Mouse (Mus musculus) midbrain, embryonic 15.5 days (tissue): ENCODE results near the gene Gm10961. TPM values are rescaled to one million over a fixed set of nuclear protein-coding genes. Genes with fewer than 3 reads are reported as not detected.

ENCODE experiments used
- ATAC-seq: fragments of 200-750 bp; cut with Nextera tagmentation; replicated peaks from 2 replicates; pipeline ENCODE4 v1.8.0; 2017; ENCODE audit warnings: moderate TSS enrichment
- H3K27ac ChIP-seq: fragments of 300-500 bp; sonication (generic); 2 replicates; pipeline ENCODE4 v1.5.1; 2015; ENCODE audit warnings: mild to moderate bottlenecking, inconsistent platforms
- H3K27me3 ChIP-seq: fragments of 300-500 bp; sonication (generic); replicated peaks from 2 replicates; pipeline ENCODE4 v1.6.1; 2015; ENCODE audit warnings: inconsistent platforms
- H3K36me3 ChIP-seq: fragments of 300-500 bp; sonication (generic); replicated peaks from 2 replicates; pipeline ENCODE4 v1.6.1; 2015; ENCODE audit warnings: inconsistent platforms
- H3K4me1 ChIP-seq: fragments of 300-500 bp; sonication (generic); 2 replicates; pipeline ENCODE4 v1.6.1; 2015; ENCODE audit warnings: inconsistent platforms
- H3K4me2 ChIP-seq: fragments of 300-500 bp; sonication (generic); 2 replicates; pipeline ENCODE4 v1.6.1; 2015; ENCODE audit warnings: inconsistent platforms, mild to moderate bottlenecking, moderate library complexity
- H3K4me3 ChIP-seq: fragments of 300-500 bp; sonication (generic); 2 replicates; pipeline ENCODE4 v1.5.1; 2015; ENCODE audit warnings: mild to moderate bottlenecking, inconsistent platforms
- H3K9ac ChIP-seq: fragments of 300-500 bp; sonication (generic); 2 replicates; pipeline ENCODE4 v1.6.1; 2015; ENCODE audit warnings: mild to moderate bottlenecking, inconsistent platforms
- H3K9me3 ChIP-seq: fragments of 300-500 bp; sonication (generic); 2 replicates; pipeline ENCODE4 v1.6.1; 2016; ENCODE audit warnings: inconsistent platforms
- WGBS: fragments of 180-500 bp; shearing (Covaris S2); methylation state at CpG from one replicate; pipeline ENCODE4 v1.1.7; 2015; ENCODE audit warnings: mixed read lengths; 5-methylcytosine and 5-hydroxymethylcytosine counted together
- polyA plus RNA-seq: library from polyadenylated mRNA; unstranded; fragments of >200 nt; fragmentation: Nextera tagmentation; extraction: Ambion mirVana; gene quantifications from 2 replicates; pipeline ENCODE4 v1.2.1, GENCODE M21; 2015

Gm10961 gene
- polyA plus RNA-seq, 1 experiment from 2014 or later, result not detected

GRCm38 (mm10) chr3:107596559-107596958 lies 34.6 kb upstream of the Gm10961 start:
- WGBS, result under 1% methylated on average over 26 of the region's 26 CpGs
- no peak overlapping the region for H3K27ac ChIP-seq

GRCm38 (mm10) chr3:107597134-107597533 lies 34.0 kb upstream of the Gm10961 start:
- H3K4me2 ChIP-seq, result no peak overlapping the region
- no peak overlapping the region for H3K27ac ChIP-seq
- no peak for ATAC-seq
- H3K27me3 ChIP-seq, result peaks cover 70% of the 10 kb centered on the region
- 5% methylated on average over 19 of the region's 24 CpGs for WGBS
- H3K9me3 ChIP-seq, result no peaks in the 10 kb centered on the region
- H3K4me3 ChIP-seq, result no peak overlapping the region
- no peaks in the 10 kb centered on the region for H3K36me3 ChIP-seq
- peaks cover 19% of the 10 kb centered on the region for H3K4me1 ChIP-seq
- H3K9ac ChIP-seq, result no peak overlapping the region

More at GRCm38 (mm10) chr3:107596559-107596958, 34.6 kb upstream of the Gm10961 start:
- Histone ChIP-seq H3K9ac (no peak overlapping the region), H3K4me3 (peak overlapping the region; percentile 8; the same call in 1 of the 2 replicates), H3K36me3 (no peaks in the 10 kb centered on the region), H3K4me1 (peaks cover 19% of the 10 kb centered on the region), H3K4me2 (peak overlapping the region; percentile 14; the same call in 1 of the 2 replicates), H3K9me3 (no peaks in the 10 kb centered on the region), H3K27me3 (peaks cover 71% of the 10 kb centered on the region)
- no peak for ATAC-seq

DNA sequence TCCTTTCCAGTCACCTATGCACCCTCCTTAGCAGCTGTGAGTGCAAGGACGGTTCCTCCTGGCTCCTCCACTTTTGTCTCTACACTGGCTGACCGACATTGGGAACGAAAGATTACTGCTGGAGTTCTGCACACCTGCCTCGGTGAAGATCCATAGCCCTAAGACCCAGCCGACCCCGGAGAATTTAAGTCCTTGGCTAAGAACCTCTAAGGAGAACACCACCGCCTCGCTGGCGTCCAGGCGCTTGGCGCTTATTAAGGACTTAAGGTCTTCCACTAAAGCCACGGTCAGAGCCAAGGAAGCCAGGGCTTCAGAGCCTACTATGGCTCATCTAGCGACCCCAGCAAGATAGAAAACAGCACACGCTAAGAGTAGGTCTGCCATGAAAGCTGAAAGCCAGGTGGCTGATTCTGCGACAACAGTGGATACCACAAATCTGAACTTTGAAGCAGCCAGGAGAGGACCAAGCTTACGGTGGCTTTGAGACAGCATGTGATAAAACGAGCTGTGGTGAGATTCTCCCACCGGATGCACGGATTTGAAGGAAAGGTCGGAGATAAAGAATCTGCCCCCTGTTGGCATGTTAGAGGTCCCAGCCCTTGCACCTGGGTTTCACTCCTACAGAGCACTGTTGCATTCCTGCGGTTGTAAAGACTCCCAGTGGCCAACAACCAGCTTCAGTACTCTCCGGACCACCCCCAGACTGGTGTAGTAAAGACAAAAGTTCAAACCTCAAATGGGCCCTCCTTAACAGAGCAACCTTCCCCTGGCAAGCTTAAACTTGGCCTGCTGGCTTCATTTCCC lies 33.3 kb upstream of the Gm10961 start:
- peaks cover 69% of the 10 kb centered on the region for H3K27me3 ChIP-seq
- H3K27ac ChIP-seq, result no peak overlapping the region
- no peak overlapping the region for H3K4me2 ChIP-seq
- no peaks in the 10 kb centered on the region for H3K9me3 ChIP-seq
- H3K4me1 ChIP-seq, result peaks cover 19% of the 10 kb centered on the region
- no peak for ATAC-seq
- no peaks in the 10 kb centered on the region for H3K36me3 ChIP-seq
- H3K4me3 ChIP-seq, result no peak overlapping the region
- WGBS, result 5% methylated on average over 22 of the region's 22 CpGs
- H3K9ac ChIP-seq, result no peak overlapping the region

DNA sequence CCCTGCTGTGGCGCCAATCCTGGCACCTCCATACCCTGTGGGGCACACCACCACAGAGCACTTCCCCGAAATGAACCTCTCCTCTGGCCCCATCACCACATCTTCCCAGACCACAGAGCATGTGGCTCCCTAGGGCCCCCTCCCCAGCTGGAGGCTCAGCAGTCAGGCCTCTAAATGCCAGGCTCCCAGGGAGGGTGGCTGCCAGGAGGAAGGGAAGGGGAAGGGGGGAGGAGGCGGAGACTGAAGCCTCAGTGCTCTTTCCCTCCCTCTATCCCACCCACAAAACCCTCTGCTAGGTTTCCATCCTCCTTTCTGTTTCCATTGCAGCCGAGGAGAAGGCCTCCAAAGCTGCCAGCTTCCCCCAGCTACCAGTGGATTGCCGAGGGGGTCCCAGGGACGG lies 31.0 kb upstream of the Gm10961 start:
- no peak overlapping the region for H3K27ac ChIP-seq
- H3K36me3 ChIP-seq, result no peaks in the 10 kb centered on the region
- no peak for ATAC-seq
- peaks cover 55% of the 10 kb centered on the region for H3K27me3 ChIP-seq
- no peak overlapping the region for H3K4me3 ChIP-seq
- H3K4me1 ChIP-seq, result peaks cover 15% of the 10 kb centered on the region
- 39% methylated on average over 6 of the region's 6 CpGs for WGBS
- no peak overlapping the region for H3K4me2 ChIP-seq
- H3K9ac ChIP-seq, result no peak overlapping the region
- no peaks in the 10 kb centered on the region for H3K9me3 ChIP-seq

GRCm38 (mm10) chr3:107605304-107605703 lies 25.8 kb upstream of the Gm10961 start:
- Histone ChIP-seq H3K4me2 (no peak overlapping the region), H3K9me3 (no peaks in the 10 kb centered on the region), H3K4me1 (no peaks in the 10 kb centered on the region), H3K27me3 (peaks cover 18% of the 10 kb centered on the region), H3K9ac (no peak overlapping the region), H3K27ac (no peak overlapping the region), H3K4me3 (no peak overlapping the region), H3K36me3 (no peaks in the 10 kb centered on the region)
- ATAC-seq, result no peak
- 8% methylated on average over 4 of the region's 4 CpGs for WGBS

GRCm38 (mm10) chr3:107607221-107607620 lies 23.9 kb upstream of the Gm10961 start:
- no peaks in the 10 kb centered on the region for H3K4me1 ChIP-seq
- 88% methylated on average over 8 of the region's 8 CpGs for WGBS
- ATAC-seq, result no peak

GRCm38 (mm10) chr3:107608808-107609207 lies 22.3 kb upstream of the Gm10961 start:
- Histone ChIP-seq H3K27ac (no peak overlapping the region), H3K9ac (no peak overlapping the region), H3K9me3 (no peaks in the 10 kb centered on the region), H3K4me1 (no peaks in the 10 kb centered on the region), H3K27me3 (peaks cover 4% of the 10 kb centered on the region; the same call in 1 of the 2 replicates), H3K4me3 (no peak overlapping the region), H3K36me3 (peaks cover 26% of the 10 kb centered on the region), H3K4me2 (no peak overlapping the region)
- no peak for ATAC-seq
- WGBS, result 65% methylated on average over 4 of the region's 4 CpGs

More at GRCm38 (mm10) chr3:107607221-107607620, 23.9 kb upstream of the Gm10961 start:
- Histone ChIP-seq H3K4me3 (no peak overlapping the region), H3K27ac (no peak overlapping the region), H3K36me3 (peaks cover 12% of the 10 kb centered on the region; the same call in 1 of the 2 replicates), H3K9ac (no peak overlapping the region), H3K4me2 (no peak overlapping the region), H3K9me3 (no peaks in the 10 kb centered on the region), H3K27me3 (peaks cover 9% of the 10 kb centered on the region; the same call in 1 of the 2 replicates)

- peaks cover 31% of the 10 kb centered on the region for H3K36me3 ChIP-seq
- no peak overlapping the region for H3K4me2 ChIP-seq
- ATAC-seq, result no peak
- H3K4me1 ChIP-seq, result no peaks in the 10 kb centered on the region
- H3K4me3 ChIP-seq, result no peak overlapping the region
- H3K9ac ChIP-seq, result no peak overlapping the region
- H3K27me3 ChIP-seq, result no peaks in the 10 kb centered on the region
- H3K9me3 ChIP-seq, result no peaks in the 10 kb centered on the region
- no peak overlapping the region for H3K27ac ChIP-seq
- 43% methylated on average over 3 of the region's 3 CpGs for WGBS
These were observed 21.7 kb upstream of the Gm10961 start for GRCm38 (mm10) chr3:107609376-107609775.

DNA sequence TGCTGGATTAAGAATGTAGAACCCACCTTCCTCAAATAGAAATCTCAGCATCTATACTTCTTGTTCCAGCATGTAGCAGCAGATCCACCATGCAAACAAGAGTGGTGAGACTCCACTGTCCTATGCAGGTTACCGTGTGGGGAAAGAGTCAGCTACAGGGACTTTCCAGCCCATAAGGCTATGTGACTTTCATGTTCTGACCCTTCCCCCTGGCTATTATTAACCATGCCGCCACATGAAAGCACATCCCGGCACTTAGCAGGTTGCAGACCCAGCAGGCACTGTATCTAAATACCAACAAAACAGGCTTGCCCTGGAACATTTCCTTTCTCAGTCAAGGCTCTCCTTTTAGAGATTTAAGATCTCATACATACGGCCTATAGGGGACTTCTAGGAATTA lies 19.7 kb upstream of the Gm10961 start:
- H3K27me3 ChIP-seq, result no peaks in the 10 kb centered on the region
- no peaks in the 10 kb centered on the region for H3K9me3 ChIP-seq
- H3K27ac ChIP-seq, result no peak overlapping the region
- no peak overlapping the region for H3K4me2 ChIP-seq
- WGBS, result 69% methylated on average over 4 of the region's 4 CpGs
- no peak overlapping the region for H3K4me3 ChIP-seq
- peaks cover 52% of the 10 kb centered on the region for H3K36me3 ChIP-seq
- H3K4me1 ChIP-seq, result no peaks in the 10 kb centered on the region
- H3K9ac ChIP-seq, result no peak overlapping the region
- ATAC-seq, result no peak

DNA sequence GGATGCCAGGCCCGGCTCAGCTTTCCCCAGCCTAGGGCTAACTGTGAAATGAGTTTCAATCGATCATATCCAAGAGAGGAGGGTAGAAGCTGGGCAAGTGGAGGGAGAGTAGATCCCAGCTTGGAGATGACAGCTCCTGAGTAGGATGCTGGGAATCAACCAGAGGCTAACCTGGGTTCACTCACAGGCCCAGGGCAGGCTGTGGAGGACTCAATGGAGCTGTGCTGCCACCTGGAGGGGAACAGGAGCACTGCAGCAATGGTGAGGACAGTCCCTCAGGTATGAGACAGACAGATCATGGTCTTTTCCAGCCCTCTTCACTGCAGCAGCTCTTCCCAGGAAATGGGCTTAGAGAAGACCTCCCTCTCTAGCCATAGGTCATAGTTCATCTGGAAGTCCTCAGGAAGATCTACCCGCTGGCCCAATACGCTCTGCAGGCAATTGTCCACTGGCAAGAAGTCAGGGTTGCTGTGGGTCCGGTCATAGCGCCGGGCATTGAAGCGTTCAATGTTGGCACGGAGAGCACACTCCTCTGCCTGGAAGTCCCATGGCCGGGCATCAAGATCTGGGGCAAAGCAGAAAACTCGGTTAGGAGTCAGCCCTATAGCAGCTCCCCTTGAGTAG lies 18.1 kb upstream of the Gm10961 start:
- peaks cover 68% of the 10 kb centered on the region for H3K36me3 ChIP-seq
- no peak overlapping the region for H3K4me3 ChIP-seq
- H3K4me2 ChIP-seq, result no peak overlapping the region

GRCm38 (mm10) chr3:107617800-107618199 lies 13.3 kb upstream of the Gm10961 start:
- no peak overlapping the region for H3K9ac ChIP-seq
- H3K27me3 ChIP-seq, result no peaks in the 10 kb centered on the region
- H3K4me1 ChIP-seq, result no peaks in the 10 kb centered on the region
- no peak for ATAC-seq
- no peak overlapping the region for H3K27ac ChIP-seq
- no peaks in the 10 kb centered on the region for H3K9me3 ChIP-seq
- H3K36me3 ChIP-seq, result peaks cover 93% of the 10 kb centered on the region
- H3K4me3 ChIP-seq, result no peak overlapping the region
- no peak overlapping the region for H3K4me2 ChIP-seq
- 95% methylated on average over 3 of the region's 3 CpGs for WGBS

More for the DNA sequence above, 18.1 kb upstream of the Gm10961 start:
- H3K4me1 ChIP-seq, result no peaks in the 10 kb centered on the region
- no peaks in the 10 kb centered on the region for H3K9me3 ChIP-seq
- no peak overlapping the region for H3K27ac ChIP-seq
- ATAC-seq, result peak; percentile 48
- H3K9ac ChIP-seq, result no peak overlapping the region
- WGBS, result 87% methylated on average over 11 of the region's 11 CpGs
- no peaks in the 10 kb centered on the region for H3K27me3 ChIP-seq

DNA sequence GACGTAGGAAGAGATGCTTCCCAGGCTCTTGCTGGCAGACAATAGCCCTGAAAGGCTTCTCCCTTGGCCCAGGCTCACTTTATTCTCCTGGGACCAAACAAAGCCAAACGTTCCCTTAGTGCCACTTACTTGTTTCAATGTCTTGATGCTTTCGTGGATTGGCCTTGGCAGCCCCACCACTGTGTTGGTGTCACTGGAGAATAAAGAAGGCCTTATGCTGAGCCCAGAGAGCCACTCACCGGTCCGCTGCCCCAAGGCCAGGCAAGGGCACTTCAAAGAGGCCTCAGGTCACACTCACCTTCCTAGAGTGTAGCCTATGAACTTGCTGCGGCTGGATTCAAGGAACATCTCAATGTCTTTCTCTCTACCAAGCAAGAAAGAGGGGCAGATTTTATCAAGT lies 11.2 kb upstream of the Gm10961 start:
- Histone ChIP-seq H3K9ac (no peak overlapping the region), H3K9me3 (no peaks in the 10 kb centered on the region), H3K4me1 (no peaks in the 10 kb centered on the region), H3K36me3 (peaks cover 92% of the 10 kb centered on the region), H3K4me2 (no peak overlapping the region), H3K4me3 (no peak overlapping the region), H3K27me3 (no peaks in the 10 kb centered on the region), H3K27ac (no peak overlapping the region)
- ATAC-seq, result no peak
- WGBS, result 86% methylated on average over 6 of the region's 6 CpGs
